Mouse (Mus musculus) hematopoietic multipotent progenitor cell, adult 10-12 weeks (in vitro differentiated cells): ENCODE data around the gene Olfr1312. TPM values are rescaled to one million over a fixed set of nuclear protein-coding genes. Genes with fewer than 3 reads are reported as not detected.

Source experiments
- polyA plus RNA-seq: library from polyadenylated mRNA; stranded (reverse); fragments of >175 nt; gene quantifications from 2 replicates; pipeline ENCODE4 v1.2.3, GENCODE M21; 2012; ENCODE audit warnings: low replicate concordance

Olfr1312 gene
- not detected in 2 replicates for polyA plus RNA-seq

GRCm38 (mm10) chr2:112050138-112050537, at the start of gene Olfr1312:
TSS of gene Olfr1312 (minus strand) at chr2:112050238.

GRCm38 (mm10) chr2:112096681-112097080, 46.6 kb upstream of the Olfr1312 start, which contains the start of gene Olfr1314:
TSS of gene Olfr1314 (minus strand) at chr2:112096781.

GRCm38 (mm10) chr2:112077743-112078142, 27.7 kb upstream of the Olfr1312 start, which contains the start of gene Olfr1313:
TSS of gene Olfr1313 (minus strand) at chr2:112077843.

GRCm38 (mm10) chr2:112024312-112024711, 25.7 kb downstream of the Olfr1312 start, which contains the start of gene Olfr1311:
TSS of gene Olfr1311 (minus strand) at chr2:112024412.

GRCm38 (mm10) chr2:112012608-112013007, 37.4 kb downstream of the Olfr1312 start, which contains the start of gene Olfr1310:
TSS of gene Olfr1310 (minus strand) at chr2:112012708.

GRCm38 (mm10) chr2:111990181-111990580, 59.9 kb downstream of the Olfr1312 start, which contains the start of gene Olfr1309:
TSS of gene Olfr1309 (minus strand) at chr2:111990281.

Other genes starting within 250 kb of the Olfr1312 start
- gene Olfr1303, start 229.9 kb downstream of the Olfr1312 start, polyA plus RNA-seq: not detected in 2 replicates
- not detected in 2 replicates for gene Olfr1305, start 173.1 kb downstream of the Olfr1312 start, polyA plus RNA-seq
- gene Olfr1306, start 134.0 kb downstream of the Olfr1312 start, polyA plus RNA-seq: not detected in 2 replicates
- gene Olfr1307, start 100.8 kb downstream of the Olfr1312 start, polyA plus RNA-seq: not detected in 2 replicates
- not detected in 2 replicates for gene Olfr1308, start 85.3 kb downstream of the Olfr1312 start, polyA plus RNA-seq
- not detected in 2 replicates for gene Olfr1309, start 60.0 kb downstream of the Olfr1312 start, polyA plus RNA-seq
- gene Olfr1310, start 37.5 kb downstream of the Olfr1312 start, polyA plus RNA-seq: not detected in 2 replicates
- not detected in 2 replicates for gene Olfr1311, start 25.8 kb downstream of the Olfr1312 start, polyA plus RNA-seq
- not detected in 2 replicates for gene Olfr1313, start 27.6 kb upstream of the Olfr1312 start, polyA plus RNA-seq
- gene Olfr1314, start 46.5 kb upstream of the Olfr1312 start, polyA plus RNA-seq: 0.13 TPM in 1 of 2 replicates, not detected in the other
- not detected in 2 replicates for gene Olfr1315-ps1, start 65.2 kb upstream of the Olfr1312 start, polyA plus RNA-seq
- not detected in 2 replicates for gene Olfr1316, start 84.7 kb upstream of the Olfr1312 start, polyA plus RNA-seq
- gene Olfr1317, start 90.1 kb upstream of the Olfr1312 start, polyA plus RNA-seq: not detected in 2 replicates
- gene Olfr1318, start 104.0 kb upstream of the Olfr1312 start, polyA plus RNA-seq: not detected in 2 replicates
- gene Lpcat4, start 189.2 kb upstream of the Olfr1312 start, polyA plus RNA-seq: 123 and 178 TPM in 2 replicates
- not detected in 2 replicates for gene Nutm1, start 209.1 kb upstream of the Olfr1312 start, polyA plus RNA-seq
- gene Nop10, start 211.7 kb upstream of the Olfr1312 start, polyA plus RNA-seq: 16.1 and 28.0 TPM in 2 replicates
- 35.9 and 48.7 TPM in 2 replicates for gene Slc12a6, start 215.6 kb upstream of the Olfr1312 start, polyA plus RNA-seq
- not detected in 2 replicates for gene Gm21985, start 216.1 kb upstream of the Olfr1312 start, polyA plus RNA-seq